Mouse (Mus musculus): Measurements from ENCODE around the gene Pfkfb2.
"Not testable (repeated sequence)": the region's sequence is repeated elsewhere in the genome, so short reads cannot be mapped to it uniquely, and the experiment has no call there.

Pfkfb2 gene

GRCm38 (mm10) chr1:130698601-130699000, 30.5 kb downstream of the Pfkfb2 start:
- no peak for DNase-seq (ENCODE audit: low spot score)

- DNase-seq (ENCODE audit: low spot score), result no peak
These were observed 45.1 kb downstream of the Pfkfb2 start for GRCm38 (mm10) chr1:130683905-130684304.

GRCm38 (mm10) chr1:130681656-130682413, 47.2 kb downstream of the Pfkfb2 start:
- DNase-seq (ENCODE audit: low spot score), result no peak

GRCm38 (mm10) chr1:130681075-130681474, 48.0 kb downstream of the Pfkfb2 start:
- no peak for DNase-seq (ENCODE audit: low spot score)

GRCm38 (mm10) chr1:130678551-130678950, 50.5 kb downstream of the Pfkfb2 start:
- DNase-seq (ENCODE audit: low spot score), result no peak

GRCm38 (mm10) chr1:130663576-130663975, 65.5 kb downstream of the Pfkfb2 start:
- not testable (repeated sequence) for DNase-seq (ENCODE audit: low spot score)

GRCm38 (mm10) chr1:130661454-130661853, 67.6 kb downstream of the Pfkfb2 start, which contains the start of gene C4bp:
TSS of gene C4bp (minus strand) at chr1:130661632.
- DNase-seq (ENCODE audit: low spot score), result no peak

GRCm38 (mm10) chr1:130659641-130660040, 69.4 kb downstream of the Pfkfb2 start:
- not testable (repeated sequence) for DNase-seq (ENCODE audit: low spot score)

- no peak for DNase-seq (ENCODE audit: low spot score)
These were observed 85.0 kb downstream of the Pfkfb2 start for GRCm38 (mm10) chr1:130644103-130644502.

GRCm38 (mm10) chr1:130640967-130641366, 88.1 kb downstream of the Pfkfb2 start:
- no peak for DNase-seq (ENCODE audit: low spot score)
